ENCODE assay signal across 15 mouse cellular contexts in the genomic region with DNA sequence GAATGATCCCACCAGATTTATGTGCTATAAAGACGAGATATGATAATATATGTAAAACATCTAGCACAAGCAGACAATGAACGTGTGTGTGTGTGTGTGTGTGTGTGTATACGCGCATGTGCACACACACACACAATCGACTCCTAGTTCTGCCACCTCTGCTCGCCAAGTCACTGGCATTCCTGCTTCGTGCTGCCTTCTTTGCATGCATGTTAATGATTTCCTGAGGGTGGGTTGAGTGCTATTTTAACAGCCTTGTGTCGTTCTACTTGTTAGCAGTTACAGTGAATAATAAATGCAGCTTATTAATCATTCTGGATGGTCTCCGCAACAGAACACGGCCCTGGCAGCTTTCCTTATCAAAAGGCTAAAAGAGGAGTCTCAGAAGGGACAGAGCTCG.
DNase-seq lines count a peak whose midpoint lies in the region; ATAC-seq and TF ChIP-seq lines count a peak whose summit lies in the region.
"Had no signal": no experiment of that assay in that cellular context is flagged by ENCODE, and none has a peak within 500 bp of the region (broad histone marks: within the 10 kb centered on the region; RNA-seq: fewer than 3 reads in every experiment).

No protein-coding gene starts in this region.

- no peak for TF ChIP-seq CTCF in kidney, adult 2 months (conservative IDR thresholded peaks at IDR 0.05; ENCODE audit: insufficient read depth, insufficient read length, low read depth, low read length)

- peak overlapping the region; percentile 70; the same call in 1 of the 2 replicates for H3K27ac ChIP-seq in forebrain, embryonic 14.5 days (ENCODE audit: low read depth, low read length)
- no peak overlapping the region for H3K27ac ChIP-seq in forebrain, embryonic 10.5 days
- H3K27ac ChIP-seq in midbrain, embryonic 14.5 days (replicated peaks; ENCODE audit: low read depth, low read length), result peak overlapping the region; percentile 67
- no peak overlapping the region for H3K27ac ChIP-seq in midbrain, embryonic 10.5 days (replicated peaks)
- peak overlapping the region; percentile 81 for H3K27ac ChIP-seq in kidney, adult 2 months (ENCODE audit: insufficient read depth, low read depth, low read length)
- H3K27ac ChIP-seq: limb, embryonic 13.5 days; stomach, postnatal 0 days had no signal

- H3K4me3 ChIP-seq in forebrain, embryonic 14.5 days (ENCODE audit: low read depth, low read length), result no peak overlapping the region
- H3K4me3 ChIP-seq in forebrain, embryonic 10.5 days, result no peak overlapping the region
- no peak overlapping the region for H3K4me3 ChIP-seq in midbrain, embryonic 14.5 days (replicated peaks; ENCODE audit: low read depth, low read length)
- no peak overlapping the region for H3K4me3 ChIP-seq in midbrain, embryonic 10.5 days
- peak overlapping the region; percentile 36; the same call in 1 of the 2 replicates for H3K4me3 ChIP-seq in kidney, adult 2 months (ENCODE audit: insufficient read depth, low read depth, low read length)
- H3K4me3 ChIP-seq: limb, embryonic 13.5 days had no signal

- peak; percentile 11; the same call in 1 of the 2 replicates for ATAC-seq in forebrain, embryonic 14.5 days
- ATAC-seq in midbrain, embryonic 14.5 days (ENCODE audit: low FRiP score, low TSS enrichment), result no peak

- WGBS in forebrain, embryonic 14.5 days, result 47% methylated on average over 11 of the region's 11 CpGs
- 89% methylated on average over 11 of the region's 11 CpGs for WGBS in forebrain, embryonic 10.5 days
- WGBS in midbrain, embryonic 14.5 days, result 49% methylated on average over 11 of the region's 11 CpGs
- 90% methylated on average over 11 of the region's 11 CpGs for WGBS in midbrain, embryonic 10.5 days
- WGBS in kidney, adult 2 months, result 26% methylated on average over 11 of the region's 11 CpGs

- H3K4me2 ChIP-seq in forebrain, embryonic 14.5 days (ENCODE audit: low read length), result no peak overlapping the region
- H3K4me2 ChIP-seq in midbrain, embryonic 14.5 days (ENCODE audit: low read length), result no peak overlapping the region

- H3K4me1 ChIP-seq in forebrain, embryonic 14.5 days (ENCODE audit: control insufficient read depth, insufficient read depth, low read length), result peaks cover 11% of the 10 kb centered on the region; the same call in 1 of the 2 replicates
- H3K4me1 ChIP-seq in forebrain, embryonic 10.5 days, result peaks cover 16% of the 10 kb centered on the region
- H3K4me1 ChIP-seq in midbrain, embryonic 14.5 days (ENCODE audit: control insufficient read depth, insufficient read depth, low read length), result peaks cover 22% of the 10 kb centered on the region
- H3K4me1 ChIP-seq in midbrain, embryonic 10.5 days, result peaks cover under 1% of the 10 kb centered on the region; the same call in 1 of the 2 replicates
- peaks cover 8% of the 10 kb centered on the region; the same call in 1 of the 2 replicates for H3K4me1 ChIP-seq in kidney, adult 2 months (ENCODE audit: control insufficient read depth, insufficient read depth, low read length)

- peak; percentile 51 for DNase-seq in forebrain, embryonic 14.5 days (ENCODE audit: low spot score)
- no peak for DNase-seq in forebrain, embryonic 10.5 days (ENCODE audit: extremely low spot score, low spot score)
- peak; percentile 58 for DNase-seq in midbrain, embryonic 14.5 days
- no peak for DNase-seq in midbrain, embryonic 10.5 days (ENCODE audit: low spot score)
- DNase-seq in kidney, adult 2 months, result peak; percentile 76
- DNase-seq in kidney, postnatal 25 days, result peak; percentile 33 to 61
- DNase-seq in layer of hippocampus, adult 9-11 months, result no peak
- DNase-seq in left cerebral cortex, adult 18-20 months (ENCODE audit: low spot score in 2 of 2), result no peak
- DNase-seq: cerebellum, adult 9-11 months; gastrocnemius, postnatal 10 days; lung, postnatal 10 days; thymus, postnatal 4 days had no signal

- TF ChIP-seq POLR2A in kidney, adult 2 months (IDR thresholded peaks at IDR 0.05; ENCODE audit: low read depth, low read length), result no peak

- no peaks in the 10 kb centered on the region for H3K36me3 ChIP-seq in forebrain, embryonic 14.5 days (ENCODE audit: control insufficient read depth, insufficient read depth, low read length)
- H3K36me3 ChIP-seq in forebrain, embryonic 10.5 days (replicated peaks), result no peaks in the 10 kb centered on the region
- H3K36me3 ChIP-seq in midbrain, embryonic 14.5 days (ENCODE audit: control insufficient read depth, insufficient read depth, low read length), result no peaks in the 10 kb centered on the region
- no peaks in the 10 kb centered on the region for H3K36me3 ChIP-seq in midbrain, embryonic 10.5 days
- H3K36me3 ChIP-seq in kidney, adult 2 months (ENCODE audit: control insufficient read depth, insufficient read depth, low read length), result no peaks in the 10 kb centered on the region
- H3K36me3 ChIP-seq: limb, embryonic 13.5 days had no signal

- H3K27me3 ChIP-seq in forebrain, embryonic 14.5 days (replicated peaks; ENCODE audit: control insufficient read depth, insufficient read depth, low read length), result no peaks in the 10 kb centered on the region
- H3K27me3 ChIP-seq in forebrain, embryonic 10.5 days (ENCODE audit: poor library complexity, severe bottlenecking), result no peaks in the 10 kb centered on the region
- no peaks in the 10 kb centered on the region for H3K27me3 ChIP-seq in midbrain, embryonic 14.5 days (ENCODE audit: control insufficient read depth, insufficient read depth, low read length)
- H3K27me3 ChIP-seq in midbrain, embryonic 10.5 days (ENCODE audit: low read depth, poor library complexity, severe bottlenecking), result peaks cover 21% of the 10 kb centered on the region
- H3K27me3 ChIP-seq in kidney, adult 2 months (replicated peaks; ENCODE audit: control insufficient read depth, insufficient read depth, low read length), result no peaks in the 10 kb centered on the region
- H3K27me3 ChIP-seq: CH12.LX had no signal

- no peaks in the 10 kb centered on the region for H3K9me3 ChIP-seq in forebrain, embryonic 14.5 days (replicated peaks; ENCODE audit: control insufficient read depth, low read length)
- peaks cover under 1% of the 10 kb centered on the region; the same call in 1 of the 2 replicates for H3K9me3 ChIP-seq in forebrain, embryonic 10.5 days
- H3K9me3 ChIP-seq in midbrain, embryonic 14.5 days (ENCODE audit: control insufficient read depth, low read length), result no peaks in the 10 kb centered on the region
- no peaks in the 10 kb centered on the region for H3K9me3 ChIP-seq in midbrain, embryonic 10.5 days (replicated peaks)
- H3K9me3 ChIP-seq: limb, embryonic 13.5 days had no signal

- no peak overlapping the region for H3K9ac ChIP-seq in forebrain, embryonic 14.5 days (ENCODE audit: low read length)
- H3K9ac ChIP-seq in midbrain, embryonic 14.5 days (replicated peaks; ENCODE audit: low read length), result no peak overlapping the region
- H3K9ac ChIP-seq: limb, embryonic 13.5 days had no signal

Comparison
In these comparisons a context has a peak if more than half of its experiments do, and no peak if none do; other contexts are left out.
1. DNase-seq: peak in forebrain, embryonic 14.5 days (single experiment), midbrain, embryonic 14.5 days (single experiment), kidney, adult 2 months (single experiment) and kidney, postnatal 25 days (2 of 2); none in forebrain, embryonic 10.5 days (single experiment), midbrain, embryonic 10.5 days (single experiment), layer of hippocampus, adult 9-11 months (single experiment) and left cerebral cortex, adult 18-20 months (0 of 2).
2. H3K27ac ChIP-seq: peak in forebrain, embryonic 14.5 days (single experiment), midbrain, embryonic 14.5 days (single experiment) and kidney, adult 2 months (single experiment); none in forebrain, embryonic 10.5 days (single experiment) and midbrain, embryonic 10.5 days (single experiment).